Mouse (Mus musculus) monocyte, adult 2 months (primary cell): ENCODE measurements around the gene Git2.

Experiments
- DNase-seq, 2 experiments: peaks; one replicate each; pipeline ENCODE4 v3.0.0; 2022; ENCODE audit warnings: low spot score in 2 of 2, low read depth in 1 of 2

The Git2 gene

DNA sequence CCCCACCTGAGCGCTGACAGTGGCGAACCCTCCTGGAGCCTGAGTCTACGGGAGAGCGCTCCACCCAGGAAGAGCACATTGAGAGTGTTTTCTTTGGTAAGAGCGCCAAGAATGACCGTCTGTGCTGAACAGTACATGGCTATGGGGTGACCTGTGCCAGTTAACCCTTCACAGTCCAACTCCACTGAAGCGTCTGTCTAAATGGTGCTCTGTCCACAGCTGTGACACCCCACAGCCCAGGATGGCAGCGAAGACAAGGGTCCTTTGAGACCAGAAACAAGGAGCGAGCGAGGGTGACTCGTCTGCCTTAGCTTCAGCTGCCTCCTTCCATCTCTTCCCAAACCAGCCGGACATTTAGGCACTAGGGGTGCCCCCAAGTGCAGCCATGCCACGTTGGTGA is 86.6 kb downstream of the Git2 start:
- no peak for DNase-seq

DNA sequence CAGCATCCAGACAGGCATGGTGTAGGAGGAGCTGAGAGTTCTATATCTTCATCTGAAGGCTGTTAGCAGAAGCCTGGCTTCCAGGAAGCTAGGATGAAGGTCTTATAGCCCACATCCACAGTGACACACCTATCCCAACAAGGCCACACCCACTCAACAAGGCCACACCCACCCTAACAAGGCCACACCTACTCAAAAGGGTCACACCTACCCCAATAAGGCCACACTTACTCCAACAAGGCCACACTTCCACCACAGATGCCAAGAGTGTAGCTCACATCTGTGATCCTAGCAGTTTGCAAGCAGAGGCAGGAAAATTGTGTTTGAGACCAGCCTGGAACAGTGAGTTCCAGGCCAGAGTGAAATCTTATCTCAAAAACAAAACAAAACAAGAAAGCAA is 87.4 kb downstream of the Git2 start:
- DNase-seq: no peak

DNA sequence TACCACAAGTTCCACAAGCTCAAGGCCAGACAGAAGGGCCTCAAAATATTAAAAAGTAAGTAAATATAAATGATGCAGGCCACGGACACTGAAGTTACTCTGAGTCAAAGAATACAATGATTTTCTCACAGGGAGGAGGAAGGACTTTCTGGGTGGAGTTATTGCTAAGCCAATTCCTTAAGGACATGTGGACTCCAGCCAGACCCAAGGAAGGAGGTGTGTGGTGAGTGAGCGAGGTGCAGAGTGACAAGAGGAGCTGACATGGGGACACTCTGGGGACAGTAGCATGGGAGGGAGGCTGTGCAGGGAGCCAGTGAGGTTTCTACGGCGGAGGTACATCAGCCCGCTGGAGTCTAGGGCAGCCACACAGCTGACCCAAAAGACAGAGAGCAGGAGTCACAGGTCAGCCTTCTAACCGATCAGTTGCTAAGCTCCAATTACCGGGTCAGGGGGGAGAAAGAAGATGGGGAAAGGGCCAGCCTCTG is 88.5 kb downstream of the Git2 start:
- DNase-seq: no peak

DNA sequence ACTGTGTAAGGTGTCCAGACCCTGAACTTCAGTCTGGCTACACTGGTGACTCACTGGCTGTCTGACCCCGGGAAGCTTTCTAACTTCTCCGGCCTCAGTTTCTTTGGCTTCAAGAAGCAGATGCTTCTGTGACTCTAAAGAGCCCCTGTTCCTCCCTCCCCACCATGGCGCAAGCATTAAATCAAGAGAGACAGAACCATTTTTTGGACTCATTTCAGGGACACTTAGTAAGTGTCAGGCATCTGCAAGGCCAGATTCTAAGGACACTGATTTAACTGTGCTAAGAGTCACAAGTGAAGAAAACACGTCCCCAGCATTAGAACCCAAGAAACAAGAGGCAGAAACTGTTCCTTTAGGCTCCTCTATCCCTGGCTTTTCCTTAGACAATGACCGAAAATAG is 89.3 kb downstream of the Git2 start:
- no peak for DNase-seq

DNA sequence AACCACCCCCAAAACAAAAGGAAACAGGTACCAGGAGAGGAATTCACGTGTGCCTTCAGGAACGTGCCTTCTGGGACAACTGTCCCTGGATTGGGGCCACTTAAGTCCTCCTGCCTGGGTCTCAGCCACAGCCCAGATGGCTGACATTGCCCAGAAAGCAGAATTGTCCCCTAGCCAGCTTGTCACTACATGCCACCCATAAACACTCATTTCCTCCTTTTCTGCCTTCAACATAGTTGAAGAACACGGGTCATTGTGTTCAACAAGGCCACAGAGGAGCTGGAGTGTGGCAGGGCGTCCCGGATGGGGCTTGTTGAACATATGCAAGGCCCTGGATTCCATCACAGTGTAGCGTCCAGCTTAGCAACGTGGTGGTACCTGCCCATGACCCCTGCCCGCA is 93.6 kb downstream of the Git2 start:
- no peak for DNase-seq

DNA sequence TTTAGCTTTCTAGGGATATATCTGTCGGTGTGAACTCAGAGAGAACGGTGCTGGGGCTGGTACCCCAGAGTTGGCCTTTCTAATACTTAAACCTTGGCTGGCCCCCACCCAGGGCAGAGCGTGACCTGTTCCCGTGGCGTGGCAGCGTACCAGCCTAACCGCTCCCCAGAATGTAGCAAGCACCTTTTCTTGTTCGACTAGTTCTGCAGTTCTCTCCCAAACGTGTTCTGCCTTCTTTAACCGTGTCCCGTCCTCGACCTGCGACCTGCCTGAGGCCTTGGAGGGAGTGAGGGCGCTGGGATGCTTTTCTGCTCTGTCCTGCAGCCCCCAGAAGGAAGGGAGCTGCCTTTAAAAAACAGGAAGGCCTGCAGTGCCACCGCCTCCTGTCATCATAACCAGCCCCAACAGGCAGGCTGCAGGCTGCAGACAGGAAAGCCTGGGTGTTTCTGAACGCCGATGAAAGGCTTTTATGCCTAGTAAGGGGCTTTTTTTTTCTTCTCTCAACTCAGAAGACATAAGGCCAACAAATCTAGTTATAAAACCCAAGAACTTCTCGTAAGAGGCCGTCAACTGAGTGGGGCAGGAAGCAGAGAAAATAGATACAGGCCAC is 94.5 kb downstream of the Git2 start:
- no peak for DNase-seq

DNA sequence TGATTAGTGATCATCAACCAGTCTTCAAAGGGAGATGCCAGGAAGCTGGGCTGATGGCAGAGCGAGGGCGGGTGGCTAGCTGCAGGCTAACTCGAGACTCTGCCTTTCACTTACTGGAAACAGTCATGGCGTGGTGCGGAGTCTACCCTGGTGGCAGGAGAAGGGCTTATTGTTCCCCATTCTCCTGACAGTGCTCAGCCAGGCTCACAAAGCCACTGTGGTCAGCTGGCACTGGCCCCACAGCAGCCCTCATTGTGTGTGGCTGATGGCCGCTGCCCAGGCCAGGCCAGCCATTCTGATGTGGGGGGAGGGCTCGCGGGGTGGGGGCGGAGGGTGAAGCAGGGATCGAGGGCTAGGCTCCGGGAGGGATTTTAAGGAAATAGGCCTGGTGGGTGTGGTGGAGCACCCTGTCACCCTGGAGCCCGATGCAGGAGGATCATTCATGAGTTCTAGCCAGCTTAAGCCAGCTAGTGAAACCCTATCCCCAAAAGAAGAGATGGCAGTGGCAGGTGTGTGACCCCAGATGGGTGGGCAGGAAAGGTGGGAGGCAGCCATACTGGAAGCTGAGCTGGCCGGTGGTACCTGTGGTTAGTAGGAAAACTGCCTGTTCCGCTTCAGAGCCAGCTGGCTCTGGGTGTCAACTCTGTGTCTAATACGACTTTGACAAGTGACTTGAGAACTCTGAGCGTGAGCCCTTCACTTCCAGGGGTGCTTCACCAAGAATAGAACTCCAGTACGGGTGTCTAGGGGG is 95.3 kb downstream of the Git2 start:
- no peak for DNase-seq
